Mouse (Mus musculus): ENCODE measurements around the gene Zfp740. TPM values are rescaled to one million over a fixed set of nuclear protein-coding genes. Genes with fewer than 3 reads are reported as not detected.

Gene Zfp740
- polyA plus RNA-seq, 1 experiment from 2014 or later, result 62.7 TPM

- H3K27me3 ChIP-seq, result no peaks in the 10 kb centered on the region
- H3K9ac ChIP-seq, result peak overlapping the region; percentile 31; the same call in 1 of the 2 replicates
- no peaks in the 10 kb centered on the region for H3K9me3 ChIP-seq (replicated peaks)
- H3K4me1 ChIP-seq, result peaks cover 81% of the 10 kb centered on the region
- ATAC-seq (ENCODE audit: insufficient number of reproducible peaks, low FRiP score, low TSS enrichment, low read depth), result no peak
- peak overlapping the region; percentile 76 for H3K4me2 ChIP-seq (replicated peaks)
- peak overlapping the region; percentile 50 for H3K4me3 ChIP-seq (replicated peaks)
- H3K27ac ChIP-seq (replicated peaks), result peak overlapping the region; percentile 96
- H3K36me3 ChIP-seq, result peaks cover 34% of the 10 kb centered on the region
- 23% methylated on average over 9 of the region's 9 CpGs for WGBS
These were observed 46.9 kb downstream of the Zfp740 start for GRCm38 (mm10) chr15:102249967-102250366.

DNA sequence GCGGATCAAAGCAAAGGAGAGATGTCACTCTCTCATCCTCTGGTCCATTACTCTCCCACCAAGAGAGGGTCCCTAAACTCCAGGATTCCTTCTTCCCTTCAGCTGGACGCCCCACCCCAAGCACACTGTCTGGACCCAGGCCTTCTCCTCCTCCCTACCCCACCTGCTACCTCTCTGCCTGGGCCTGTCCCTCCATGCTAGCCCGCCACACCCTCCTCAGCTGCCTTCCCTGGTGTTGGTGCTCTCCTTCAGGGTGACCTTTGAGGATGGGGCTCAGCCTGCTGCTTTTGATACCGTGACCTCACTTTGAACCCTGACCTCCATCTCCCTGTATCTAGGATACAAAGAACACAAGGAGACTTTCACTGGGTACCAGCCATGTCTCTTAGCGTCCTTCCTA lies 47.5 kb downstream of the Zfp740 start:
- H3K27ac ChIP-seq (replicated peaks), result peak overlapping the region; percentile 96
- no peaks in the 10 kb centered on the region for H3K27me3 ChIP-seq
- no peaks in the 10 kb centered on the region for H3K9me3 ChIP-seq (replicated peaks)
- peak overlapping the region; percentile 76; the same call in 1 of the 2 replicates for H3K4me2 ChIP-seq (replicated peaks)
- peak overlapping the region; percentile 50; the same call in 1 of the 2 replicates for H3K4me3 ChIP-seq (replicated peaks)
- no peak overlapping the region for H3K9ac ChIP-seq
- H3K4me1 ChIP-seq, result peaks cover 81% of the 10 kb centered on the region
- no peak for ATAC-seq (ENCODE audit: insufficient number of reproducible peaks, low FRiP score, low TSS enrichment, low read depth)
- peaks cover 34% of the 10 kb centered on the region for H3K36me3 ChIP-seq
- 57% methylated on average over 5 of the region's 5 CpGs for WGBS

GRCm38 (mm10) chr15:102255547-102256255 lies 52.7 kb downstream of the Zfp740 start:
- ATAC-seq (ENCODE audit: insufficient number of reproducible peaks, low FRiP score, low TSS enrichment, low read depth), result no peak; the same call in 1 of the 2 replicates
- H3K4me1 ChIP-seq, result peaks cover 86% of the 10 kb centered on the region
- peak overlapping the region; percentile 93 for H3K9ac ChIP-seq
- peak overlapping the region; percentile 79 for H3K4me3 ChIP-seq (replicated peaks)
- peak overlapping the region; percentile 87 for H3K4me2 ChIP-seq (replicated peaks)
- peaks cover 29% of the 10 kb centered on the region for H3K36me3 ChIP-seq
- H3K27me3 ChIP-seq, result no peaks in the 10 kb centered on the region
- no peaks in the 10 kb centered on the region for H3K9me3 ChIP-seq (replicated peaks)
- 11% methylated on average over 13 of the region's 14 CpGs for WGBS
- H3K27ac ChIP-seq (replicated peaks), result peak overlapping the region; percentile 99

- 3% methylated on average over 22 of the region's 22 CpGs for WGBS
- peaks cover 78% of the 10 kb centered on the region for H3K4me1 ChIP-seq
- no peak for ATAC-seq (ENCODE audit: insufficient number of reproducible peaks, low FRiP score, low TSS enrichment, low read depth)
These were observed 53.6 kb downstream of the Zfp740 start for GRCm38 (mm10) chr15:102256431-102257201.

GRCm38 (mm10) chr15:102257202-102258075 lies 54.4 kb downstream of the Zfp740 start, which contains the start of gene Rarg:
Rarg (minus strand) TSS chr15:102257517.
- Histone ChIP-seq H3K9ac (peak within 1 kb of the TSS; percentile 93), H3K36me3 (peaks cover 13% of the 10 kb centered on the region), H3K27me3 (no peaks in the 10 kb centered on the region), H3K4me2 (replicated peaks) (peak within 1 kb of the TSS; percentile 87), H3K9me3 (replicated peaks) (no peaks in the 10 kb centered on the region), H3K27ac (replicated peaks) (peak within 1 kb of the TSS; percentile 99), H3K4me3 (replicated peaks) (peak within 1 kb of the TSS; percentile 79), H3K4me1 (peaks cover 78% of the 10 kb centered on the region)
- ATAC-seq (ENCODE audit: insufficient number of reproducible peaks, low FRiP score, low TSS enrichment, low read depth), result peak; percentile 68
- under 1% methylated on average over 39 of the region's 46 CpGs for WGBS

More at GRCm38 (mm10) chr15:102256431-102257201, 53.6 kb downstream of the Zfp740 start:
- H3K36me3 ChIP-seq, result peaks cover 21% of the 10 kb centered on the region
- H3K27ac ChIP-seq (replicated peaks), result peak overlapping the region; percentile 99
- H3K4me3 ChIP-seq (replicated peaks), result peak overlapping the region; percentile 79
- peak overlapping the region; percentile 87 for H3K4me2 ChIP-seq (replicated peaks)
- H3K9me3 ChIP-seq (replicated peaks), result no peaks in the 10 kb centered on the region
- no peaks in the 10 kb centered on the region for H3K27me3 ChIP-seq
- H3K9ac ChIP-seq, result peak overlapping the region; percentile 93

DNA sequence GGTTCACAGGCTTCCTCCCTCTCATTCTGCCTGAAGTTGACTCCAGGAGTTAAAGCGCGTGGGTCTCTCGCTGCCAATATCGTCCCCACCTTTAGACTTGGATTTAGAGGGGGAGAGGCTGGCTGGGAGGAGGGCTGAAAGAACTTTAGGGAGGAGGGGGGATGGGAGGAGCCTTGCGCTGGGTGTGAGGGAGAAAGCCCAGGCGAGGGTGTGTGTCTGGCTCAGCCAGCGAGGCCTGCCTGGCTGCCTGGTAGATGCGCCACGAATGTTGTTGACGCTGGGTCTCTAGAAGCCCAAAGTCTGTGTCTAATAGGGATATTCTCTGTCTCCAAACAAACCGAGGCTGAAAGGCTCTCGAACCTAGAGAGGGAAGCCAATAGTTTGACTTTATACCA lies 55.0 kb downstream of the Zfp740 start:
- H3K4me3 ChIP-seq (replicated peaks), result peak overlapping the region; percentile 79
- H3K27me3 ChIP-seq, result no peaks in the 10 kb centered on the region
- peaks cover 7% of the 10 kb centered on the region for H3K36me3 ChIP-seq
- H3K4me2 ChIP-seq (replicated peaks), result peak overlapping the region; percentile 87
- H3K27ac ChIP-seq (replicated peaks), result peak overlapping the region; percentile 99
- H3K9me3 ChIP-seq (replicated peaks), result no peaks in the 10 kb centered on the region
- peaks cover 79% of the 10 kb centered on the region for H3K4me1 ChIP-seq
- peak overlapping the region; percentile 23; the same call in 1 of the 2 replicates for H3K9ac ChIP-seq
- ATAC-seq (ENCODE audit: insufficient number of reproducible peaks, low FRiP score, low TSS enrichment, low read depth), result peak; percentile 61
- WGBS, result 2% methylated on average over 12 of the region's 12 CpGs

GRCm38 (mm10) chr15:102258581-102259253 lies 55.7 kb downstream of the Zfp740 start:
- 5% methylated on average over 11 of the region's 11 CpGs for WGBS
- peaks cover 78% of the 10 kb centered on the region for H3K4me1 ChIP-seq
- H3K27me3 ChIP-seq, result no peaks in the 10 kb centered on the region
- ATAC-seq (ENCODE audit: insufficient number of reproducible peaks, low FRiP score, low TSS enrichment, low read depth), result peak; percentile 66
- H3K9ac ChIP-seq, result no peak overlapping the region
- H3K27ac ChIP-seq (replicated peaks), result peak overlapping the region; percentile 99
- no peaks in the 10 kb centered on the region for H3K9me3 ChIP-seq (replicated peaks)
- H3K36me3 ChIP-seq, result peaks cover 4% of the 10 kb centered on the region; the same call in 1 of the 2 replicates
- H3K4me2 ChIP-seq (replicated peaks), result peak overlapping the region; percentile 87
- H3K4me3 ChIP-seq (replicated peaks), result peak overlapping the region; percentile 79

GRCm38 (mm10) chr15:102262582-102262981 lies 59.5 kb downstream of the Zfp740 start:
- H3K4me2 ChIP-seq (replicated peaks), result 0 out of 2 replicates have a peak overlapping the region, but pooled peaks have one; percentile 13
- H3K4me3 ChIP-seq (replicated peaks), result no peak overlapping the region
- H3K36me3 ChIP-seq, result no peaks in the 10 kb centered on the region
- no peak for ATAC-seq (ENCODE audit: insufficient number of reproducible peaks, low FRiP score, low TSS enrichment, low read depth)
- H3K9me3 ChIP-seq (replicated peaks), result no peaks in the 10 kb centered on the region
- 30% methylated on average over 7 of the region's 7 CpGs for WGBS
- H3K9ac ChIP-seq, result no peak overlapping the region
- no peaks in the 10 kb centered on the region for H3K27me3 ChIP-seq
- H3K27ac ChIP-seq (replicated peaks), result peak overlapping the region; percentile 90
- peaks cover 48% of the 10 kb centered on the region for H3K4me1 ChIP-seq

DNA sequence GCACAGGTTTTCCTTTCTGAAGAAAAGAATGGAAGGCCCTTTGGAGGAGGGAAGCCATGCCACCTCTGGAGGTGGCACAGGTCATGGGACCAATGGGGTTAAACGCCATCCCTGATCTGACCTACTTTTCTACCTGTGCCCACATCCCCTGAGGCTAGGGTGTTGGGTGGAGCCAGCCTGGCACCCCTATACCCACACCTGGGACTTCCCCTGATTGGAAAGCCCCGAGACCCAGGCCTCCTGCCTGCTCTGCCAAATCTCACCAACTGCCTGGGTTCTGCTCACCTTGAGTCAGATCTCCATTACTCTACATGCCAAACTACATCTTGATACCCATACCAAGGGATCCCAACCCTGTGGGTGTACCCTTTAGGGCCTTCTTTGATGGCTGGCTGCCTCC lies 60.0 kb downstream of the Zfp740 start:
- no peak overlapping the region for H3K4me3 ChIP-seq (replicated peaks)
- no peaks in the 10 kb centered on the region for H3K9me3 ChIP-seq (replicated peaks)
- no peaks in the 10 kb centered on the region for H3K36me3 ChIP-seq
- H3K4me2 ChIP-seq (replicated peaks), result no peak overlapping the region
- no peak for ATAC-seq (ENCODE audit: insufficient number of reproducible peaks, low FRiP score, low TSS enrichment, low read depth)
- peak overlapping the region; percentile 90 for H3K27ac ChIP-seq (replicated peaks)
- H3K4me1 ChIP-seq, result peaks cover 44% of the 10 kb centered on the region
- WGBS, result 78% methylated on average over 2 of the region's 2 CpGs
- H3K9ac ChIP-seq, result no peak overlapping the region
- H3K27me3 ChIP-seq, result no peaks in the 10 kb centered on the region

Measured in embryonic facial prominence, embryonic 15.5 days (tissue).